Mouse (Mus musculus) stomach, embryonic 15.5 days (tissue): ENCODE data around the gene Nsf. TPM values are rescaled to one million over a fixed set of nuclear protein-coding genes. Genes with fewer than 3 reads are reported as not detected.

Source experiments
- ATAC-seq: fragments of 200-750 bp; cut with Nextera tagmentation; 2 replicates; pipeline ENCODE4 v1.8.0; 2017; ENCODE audit warnings: low read depth, moderate number of reproducible peaks, moderate TSS enrichment; ENCODE audit not compliant: insufficient read depth, low FRiP score
- H3K27ac ChIP-seq: fragments of 300-500 bp; sonication (generic); 2 replicates; pipeline ENCODE4 v1.5.1; 2015; ENCODE audit warnings: mild to moderate bottlenecking, inconsistent platforms
- H3K27me3 ChIP-seq: fragments of 300-500 bp; sonication (generic); replicated peaks from 2 replicates; pipeline ENCODE4 v1.6.1; 2015; ENCODE audit warnings: inconsistent platforms
- H3K36me3 ChIP-seq: fragments of 300-500 bp; sonication (generic); 2 replicates; pipeline ENCODE4 v1.6.1; 2015; ENCODE audit warnings: inconsistent platforms
- H3K4me1 ChIP-seq: fragments of 300-500 bp; sonication (generic); 2 replicates; pipeline ENCODE4 v1.6.1; 2015; ENCODE audit warnings: inconsistent platforms
- H3K4me2 ChIP-seq: fragments of 300-500 bp; sonication (generic); 2 replicates; pipeline ENCODE4 v1.6.1; 2015; ENCODE audit warnings: mild to moderate bottlenecking, inconsistent platforms
- H3K4me3 ChIP-seq: fragments of 300-500 bp; sonication (generic); replicated peaks from 2 replicates; pipeline ENCODE4 v1.5.1; 2015; ENCODE audit warnings: inconsistent platforms
- H3K9ac ChIP-seq: fragments of 300-500 bp; sonication (generic); 2 replicates; pipeline ENCODE4 v1.6.1; 2015; ENCODE audit warnings: inconsistent platforms
- H3K9me3 ChIP-seq: fragments of 300-500 bp; sonication (generic); 2 replicates; pipeline ENCODE4 v1.6.1; 2016; ENCODE audit warnings: inconsistent platforms
- WGBS: fragments of 180-500 bp; shearing (Covaris S2); methylation state at CpG from one replicate; pipeline ENCODE4 v1.1.7; 2015; 5-methylcytosine and 5-hydroxymethylcytosine counted together
- polyA plus RNA-seq: library from polyadenylated mRNA; unstranded; fragments of >200 nt; fragmentation: Nextera tagmentation; extraction: Ambion mirVana; gene quantifications from 2 replicates; pipeline ENCODE4 v1.2.1, GENCODE M21; 2015

Gene Nsf
- polyA plus RNA-seq, 1 experiment from 2014 or later, result 45.8 TPM

GRCm38 (mm10) chr11:103979381-103979780, 25.5 kb upstream of the Nsf start:
- Histone ChIP-seq H3K9me3 (no peaks in the 10 kb centered on the region), H3K36me3 (peaks cover 19% of the 10 kb centered on the region; the same call in 1 of the 2 replicates)
- WGBS, result 80% methylated on average over 4 of the region's 4 CpGs

GRCm38 (mm10) chr11:103970876-103971275, 17.0 kb upstream of the Nsf start:
- Histone ChIP-seq H3K36me3 (peaks cover 12% of the 10 kb centered on the region; the same call in 1 of the 2 replicates), H3K9ac (no peak overlapping the region), H3K4me3 (no peak overlapping the region), H3K4me2 (no peak overlapping the region), H3K9me3 (no peaks in the 10 kb centered on the region), H3K27ac (no peak overlapping the region), H3K4me1 (no peaks in the 10 kb centered on the region; the same call in 1 of the 2 replicates), H3K27me3 (no peaks in the 10 kb centered on the region)
- no peak for ATAC-seq
- 84% methylated on average over 3 of the region's 3 CpGs for WGBS

More at GRCm38 (mm10) chr11:103979381-103979780, 25.5 kb upstream of the Nsf start:
- Histone ChIP-seq H3K4me1 (no peaks in the 10 kb centered on the region), H3K27ac (peak overlapping the region; percentile 41; the same call in 1 of the 2 replicates), H3K4me3 (no peak overlapping the region), H3K27me3 (no peaks in the 10 kb centered on the region), H3K4me2 (no peak overlapping the region), H3K9ac (no peak overlapping the region)
- ATAC-seq, result no peak

GRCm38 (mm10) chr11:103969278-103969677, 15.4 kb upstream of the Nsf start:
- H3K4me1 ChIP-seq, result no peaks in the 10 kb centered on the region; the same call in 1 of the 2 replicates
- no peaks in the 10 kb centered on the region for H3K27me3 ChIP-seq
- H3K4me2 ChIP-seq, result no peak overlapping the region
- H3K27ac ChIP-seq, result no peak overlapping the region
- peaks cover 9% of the 10 kb centered on the region; the same call in 1 of the 2 replicates for H3K36me3 ChIP-seq
- ATAC-seq, result no peak
- H3K9ac ChIP-seq, result no peak overlapping the region
- no peaks in the 10 kb centered on the region for H3K9me3 ChIP-seq
- 86% methylated on average over 5 of the region's 5 CpGs for WGBS
- no peak overlapping the region for H3K4me3 ChIP-seq

GRCm38 (mm10) chr11:103967106-103967735, 13.4 kb upstream of the Nsf start:
- no peaks in the 10 kb centered on the region for H3K9me3 ChIP-seq
- H3K4me2 ChIP-seq, result peak overlapping the region; percentile 69
- H3K9ac ChIP-seq, result peak overlapping the region; percentile 73
- WGBS, result 1% methylated on average over 20 of the region's 20 CpGs
- peaks cover 6% of the 10 kb centered on the region; the same call in 1 of the 2 replicates for H3K36me3 ChIP-seq
- no peaks in the 10 kb centered on the region for H3K27me3 ChIP-seq
- H3K4me3 ChIP-seq, result peak overlapping the region; percentile 86
- peak overlapping the region; percentile 96 for H3K27ac ChIP-seq
- no peak for ATAC-seq
- H3K4me1 ChIP-seq, result no peaks in the 10 kb centered on the region; the same call in 1 of the 2 replicates

- no peaks in the 10 kb centered on the region for H3K27me3 ChIP-seq
- H3K4me2 ChIP-seq, result no peak overlapping the region
- no peaks in the 10 kb centered on the region for H3K9me3 ChIP-seq
- ATAC-seq, result no peak
- H3K4me1 ChIP-seq, result peaks cover 4% of the 10 kb centered on the region; the same call in 1 of the 2 replicates
- H3K4me3 ChIP-seq, result no peak overlapping the region
- H3K27ac ChIP-seq, result no peak overlapping the region
- H3K36me3 ChIP-seq, result no peaks in the 10 kb centered on the region
- no peak overlapping the region for H3K9ac ChIP-seq
- 84% methylated on average over 4 of the region's 4 CpGs for WGBS
These were observed 3.0 kb upstream of the Nsf start for GRCm38 (mm10) chr11:103956866-103957265.

GRCm38 (mm10) chr11:103953032-103953895, 592 bp downstream of the Nsf start:
- WGBS, result 1% methylated on average over 32 of the region's 32 CpGs
- ATAC-seq, result peak; percentile 68
- Histone ChIP-seq H3K4me3 (peak overlapping the region; percentile 84), H3K4me2 (peak overlapping the region; percentile 64), H3K9ac (peak overlapping the region; percentile 82), H3K4me1 (peaks cover 4% of the 10 kb centered on the region; the same call in 1 of the 2 replicates), H3K27ac (0 out of 2 replicates have a peak overlapping the region, but pooled peaks have one; percentile 44), H3K36me3 (no peaks in the 10 kb centered on the region), H3K27me3 (no peaks in the 10 kb centered on the region), H3K9me3 (no peaks in the 10 kb centered on the region; the same call in 1 of the 2 replicates)

GRCm38 (mm10) chr11:103952635-103953031, 1.2 kb downstream of the Nsf start:
- WGBS, result 78% methylated on average over 5 of the region's 5 CpGs
- H3K27ac ChIP-seq, result no peak overlapping the region
- no peak overlapping the region for H3K9ac ChIP-seq
- H3K9me3 ChIP-seq, result no peaks in the 10 kb centered on the region; the same call in 1 of the 2 replicates
- no peaks in the 10 kb centered on the region for H3K27me3 ChIP-seq
- no peak for ATAC-seq
- peaks cover 4% of the 10 kb centered on the region; the same call in 1 of the 2 replicates for H3K4me1 ChIP-seq
- no peaks in the 10 kb centered on the region for H3K36me3 ChIP-seq
- H3K4me2 ChIP-seq, result peak overlapping the region; percentile 64; the same call in 1 of the 2 replicates
- peak overlapping the region; percentile 84; the same call in 1 of the 2 replicates for H3K4me3 ChIP-seq

GRCm38 (mm10) chr11:103951106-103951505, 2.8 kb downstream of the Nsf start:
- Histone ChIP-seq H3K27me3 (no peaks in the 10 kb centered on the region), H3K36me3 (no peaks in the 10 kb centered on the region), H3K4me1 (peaks cover 4% of the 10 kb centered on the region; the same call in 1 of the 2 replicates), H3K4me3 (no peak overlapping the region), H3K4me2 (no peak overlapping the region), H3K27ac (no peak overlapping the region), H3K9me3 (no peaks in the 10 kb centered on the region; the same call in 1 of the 2 replicates), H3K9ac (no peak overlapping the region)
- no peak for ATAC-seq
- WGBS, result 84% methylated on average over 7 of the region's 7 CpGs

- H3K27ac ChIP-seq, result no peak overlapping the region
- no peak for ATAC-seq
- no peak overlapping the region for H3K4me2 ChIP-seq
- no peaks in the 10 kb centered on the region; the same call in 1 of the 2 replicates for H3K9me3 ChIP-seq
- peaks cover 4% of the 10 kb centered on the region; the same call in 1 of the 2 replicates for H3K4me1 ChIP-seq
- H3K9ac ChIP-seq, result no peak overlapping the region
- no peaks in the 10 kb centered on the region for H3K27me3 ChIP-seq
- H3K36me3 ChIP-seq, result no peaks in the 10 kb centered on the region
- WGBS, result 83% methylated on average over 7 of the region's 7 CpGs
- no peak overlapping the region for H3K4me3 ChIP-seq
These were observed 4.9 kb downstream of the Nsf start for GRCm38 (mm10) chr11:103948952-103949351.

GRCm38 (mm10) chr11:103942740-103943139, 11.1 kb downstream of the Nsf start:
- Histone ChIP-seq H3K9me3 (no peaks in the 10 kb centered on the region), H3K4me1 (no peaks in the 10 kb centered on the region), H3K4me2 (no peak overlapping the region), H3K27ac (no peak overlapping the region), H3K36me3 (no peaks in the 10 kb centered on the region), H3K4me3 (no peak overlapping the region), H3K9ac (no peak overlapping the region), H3K27me3 (no peaks in the 10 kb centered on the region)
- 76% methylated on average over 4 of the region's 4 CpGs for WGBS
- no peak for ATAC-seq

- Histone ChIP-seq H3K27ac (no peak overlapping the region), H3K4me3 (no peak overlapping the region), H3K4me2 (no peak overlapping the region), H3K4me1 (no peaks in the 10 kb centered on the region), H3K9me3 (no peaks in the 10 kb centered on the region), H3K9ac (no peak overlapping the region), H3K36me3 (no peaks in the 10 kb centered on the region), H3K27me3 (no peaks in the 10 kb centered on the region)
- 57% methylated on average over 5 of the region's 5 CpGs for WGBS
- no peak for ATAC-seq
These were observed 12.5 kb downstream of the Nsf start for GRCm38 (mm10) chr11:103941351-103941750.
